ENCODE assay signal across 8 mouse cellular contexts in genomic region chr11:70002471-70002870, GRCm38 (mm10). TPM values are rescaled to one million over a fixed set of nuclear protein-coding genes. Genes with fewer than 3 reads are reported as not detected.
DNase-seq lines count a peak whose midpoint lies in the region; ATAC-seq and TF ChIP-seq lines count a peak whose summit lies in the region.

No protein-coding gene starts in this region.

- peaks cover 38% of the 10 kb centered on the region for H3K36me3 ChIP-seq in kidney, postnatal 0 days (ENCODE audit: insufficient read depth, low read length)
- H3K36me3 ChIP-seq in embryonic facial prominence, embryonic 15.5 days = peaks cover 52% of the 10 kb centered on the region
- H3K36me3 ChIP-seq in intestine, embryonic 14.5 days (ENCODE audit: control insufficient read depth, insufficient read depth, low read length) = peaks cover 52% of the 10 kb centered on the region
- H3K36me3 ChIP-seq in myocyte (ENCODE audit: control insufficient read depth, insufficient read depth) = peaks cover 35% of the 10 kb centered on the region

- no peak overlapping the region for H3K27ac ChIP-seq in kidney, postnatal 0 days
- no peak overlapping the region for H3K27ac ChIP-seq in embryonic facial prominence, embryonic 15.5 days (replicated peaks)
- H3K27ac ChIP-seq in intestine, embryonic 14.5 days (ENCODE audit: low read depth) = no peak overlapping the region

- ATAC-seq in kidney, postnatal 0 days (replicated peaks; ENCODE audit: low FRiP score, low read depth) = no peak
- no peak for ATAC-seq in embryonic facial prominence, embryonic 15.5 days (ENCODE audit: insufficient number of reproducible peaks, low FRiP score, low TSS enrichment, low read depth)
- ATAC-seq in intestine, embryonic 14.5 days (replicated peaks; ENCODE audit: low FRiP score, low TSS enrichment, low read depth) = no peak

- intact Hi-C loops in gastrocnemius, postnatal 14 days (cut with DNase I; ENCODE audit: low total_unique reads) = loop anchor here (10.0 kb wide), 1 partner anchor 68 kb away; the partner anchor contains the start of gene Ybx2

- H3K4me3 ChIP-seq in kidney, postnatal 0 days (replicated peaks; ENCODE audit: low read depth, low read length) = peak overlapping the region; percentile 70; the same call in 1 of the 2 replicates
- peak overlapping the region; percentile 83; the same call in 1 of the 2 replicates for H3K4me3 ChIP-seq in embryonic facial prominence, embryonic 15.5 days (replicated peaks)
- H3K4me3 ChIP-seq in intestine, embryonic 14.5 days (ENCODE audit: low read depth, low read length) = peak overlapping the region; percentile 82; the same call in 1 of the 2 replicates
- H3K4me3 ChIP-seq in myocyte = no peak overlapping the region

- peak overlapping the region; percentile 78 for H3K4me2 ChIP-seq in kidney, postnatal 0 days (ENCODE audit: low read length)
- peak overlapping the region; percentile 69 for H3K4me2 ChIP-seq in embryonic facial prominence, embryonic 15.5 days (replicated peaks)
- H3K4me2 ChIP-seq in intestine, embryonic 14.5 days (ENCODE audit: low read length) = peak overlapping the region; percentile 93
- peak overlapping the region; percentile 95 for H3K4me2 ChIP-seq in myocyte (ENCODE audit: low read depth)

- no peak for TF ChIP-seq CTCF in kidney, postnatal 0 days (IDR thresholded peaks at IDR 0.05; ENCODE audit: low read depth)

- DNase-seq in kidney, postnatal 0 days (ENCODE audit: low spot score) = no peak
- no peak for DNase-seq in kidney, postnatal 36 days
- no peak for DNase-seq in intestine, embryonic 14.5 days (ENCODE audit: low spot score)
- no peak for DNase-seq in kidney, postnatal 4 days
- DNase-seq in gastrocnemius, postnatal 14 days = no peak
- no peak for DNase-seq in testis, postnatal 10 days (ENCODE audit: low spot score)

- H3K9ac ChIP-seq in kidney, postnatal 0 days (ENCODE audit: low read depth, low read length) = no peak overlapping the region
- H3K9ac ChIP-seq in embryonic facial prominence, embryonic 15.5 days = no peak overlapping the region
- H3K9ac ChIP-seq in intestine, embryonic 14.5 days (ENCODE audit: low read length) = no peak overlapping the region

- H3K4me1 ChIP-seq in kidney, postnatal 0 days (replicated peaks; ENCODE audit: insufficient read depth, low read length) = peaks cover 20% of the 10 kb centered on the region; the same call in 1 of the 2 replicates
- peaks cover 50% of the 10 kb centered on the region for H3K4me1 ChIP-seq in embryonic facial prominence, embryonic 15.5 days
- H3K4me1 ChIP-seq in intestine, embryonic 14.5 days (replicated peaks; ENCODE audit: control insufficient read depth, insufficient read depth, low read length) = peaks cover 29% of the 10 kb centered on the region

- H3K79me2 ChIP-seq in myocyte (ENCODE audit: control insufficient read depth, insufficient read depth) = peaks cover 50% of the 10 kb centered on the region

- H3ac ChIP-seq in myocyte (ENCODE audit: control insufficient read depth, insufficient read length) = no peak overlapping the region

- H3K9me3 ChIP-seq in kidney, postnatal 0 days (replicated peaks; ENCODE audit: low read length) = no peaks in the 10 kb centered on the region
- H3K9me3 ChIP-seq in embryonic facial prominence, embryonic 15.5 days (replicated peaks) = no peaks in the 10 kb centered on the region
- no peaks in the 10 kb centered on the region for H3K9me3 ChIP-seq in intestine, embryonic 14.5 days (ENCODE audit: control insufficient read depth, low read length)

- no peaks in the 10 kb centered on the region for H3K27me3 ChIP-seq in kidney, postnatal 0 days (ENCODE audit: insufficient read depth, low read length)
- H3K27me3 ChIP-seq in embryonic facial prominence, embryonic 15.5 days = no peaks in the 10 kb centered on the region
- no peaks in the 10 kb centered on the region for H3K27me3 ChIP-seq in intestine, embryonic 14.5 days (replicated peaks; ENCODE audit: control insufficient read depth, insufficient read depth, low read length)
- H3K27me3 ChIP-seq in myocyte (ENCODE audit: control insufficient read depth, insufficient read depth, insufficient read length) = no peaks in the 10 kb centered on the region

- TF ChIP-seq POLR2A in myocyte (IDR thresholded peaks at IDR 0.05; ENCODE audit: insufficient read length, low read depth) = no peak

- 84% methylated on average over 2 of the region's 2 CpGs for WGBS in kidney, postnatal 0 days
- WGBS in embryonic facial prominence, embryonic 15.5 days = 81% methylated on average over 2 of the region's 2 CpGs
- WGBS in intestine, embryonic 14.5 days = 89% methylated on average over 2 of the region's 2 CpGs

TF ChIP-seq in myocyte, 11 proteins besides CTCF, POLR2A, EP300 and RAD21:
- TF ChIP-seq E2F4 (IDR thresholded peaks at IDR 0.05; ENCODE audit: insufficient read depth) (no peak), USF1 (IDR thresholded peaks at IDR 0.05; ENCODE audit: low read depth) (no peak), MAX (IDR thresholded peaks at IDR 0.05; ENCODE audit: low read depth) (no peak), SRF (IDR thresholded peaks at IDR 0.05; ENCODE audit: control insufficient read depth, insufficient read length, low read depth) (no peak), REST (IDR thresholded peaks at IDR 0.05; ENCODE audit: insufficient read depth, insufficient read length) (no peak), MYOG (IDR thresholded peaks at IDR 0.05; ENCODE audit: control insufficient read depth in 1 of 3, insufficient read depth in 1 of 3, insufficient read length in 2 of 3, low read depth in 2 of 3) (no peak), TCF3 (IDR thresholded peaks at IDR 0.05; ENCODE audit: insufficient read length, low read depth) (no peak)

RNA-seq across cellular contexts. Expression of gene Dvl2, which starts 2.1 kb away (rescaled TPM):
- polyA plus RNA-seq in kidney, postnatal 0 days (2015; fragmentation: Nextera tagmentation; extraction: Ambion mirVana) = 25.8 and 27.1 TPM in 2 replicates
- 47.3 and 52.3 TPM in 2 replicates for polyA plus RNA-seq in embryonic facial prominence, embryonic 15.5 days (2015; fragmentation: Nextera tagmentation; extraction: Ambion mirVana)
- 32.0 and 32.6 TPM in 2 replicates for polyA plus RNA-seq in intestine, embryonic 14.5 days (2014; fragmentation: Nextera tagmentation; extraction: Ambion mirVana)
- polyA plus RNA-seq in myocyte (2012; fragmentation: generic; extraction: Trizol) = 24.3 TPM
- 1 to 10 TPM; 5.1 to 7.8 TPM for total RNA-seq in gastrocnemius, postnatal 14 days (2021)

RNA-seq across cellular contexts. Expression of gene Phf23, which starts 6.9 kb away (rescaled TPM):
- polyA plus RNA-seq in kidney, postnatal 0 days (2015; fragmentation: Nextera tagmentation; extraction: Ambion mirVana) = 61.9 and 62.6 TPM in 2 replicates
- polyA plus RNA-seq in embryonic facial prominence, embryonic 15.5 days (2015; fragmentation: Nextera tagmentation; extraction: Ambion mirVana) = 77.8 and 83.0 TPM in 2 replicates
- polyA plus RNA-seq in intestine, embryonic 14.5 days (2014; fragmentation: Nextera tagmentation; extraction: Ambion mirVana) = 37.6 and 43.9 TPM in 2 replicates
- 58.6 TPM for polyA plus RNA-seq in myocyte (2012; fragmentation: generic; extraction: Trizol)
- 10 to 100 TPM; 20.4 to 20.7 TPM for total RNA-seq in gastrocnemius, postnatal 14 days (2021)

RNA-seq across cellular contexts. Expression of gene Gabarap, which starts 11.5 kb away (rescaled TPM):
- 626 TPM in 2 replicates for polyA plus RNA-seq in kidney, postnatal 0 days (2015; fragmentation: Nextera tagmentation; extraction: Ambion mirVana)
- 543 and 559 TPM in 2 replicates for polyA plus RNA-seq in embryonic facial prominence, embryonic 15.5 days (2015; fragmentation: Nextera tagmentation; extraction: Ambion mirVana)
- polyA plus RNA-seq in intestine, embryonic 14.5 days (2014; fragmentation: Nextera tagmentation; extraction: Ambion mirVana) = 481 and 495 TPM in 2 replicates
- 530 TPM for polyA plus RNA-seq in myocyte (2012; fragmentation: generic; extraction: Trizol)
- 100 to 1,000 TPM; 170 to 180 TPM for total RNA-seq in gastrocnemius, postnatal 14 days (2021)

RNA-seq across cellular contexts. Expression of gene Acadvl, which starts 12.7 kb away (rescaled TPM):
- 178 and 197 TPM in 2 replicates for polyA plus RNA-seq in kidney, postnatal 0 days (2015; fragmentation: Nextera tagmentation; extraction: Ambion mirVana)
- polyA plus RNA-seq in embryonic facial prominence, embryonic 15.5 days (2015; fragmentation: Nextera tagmentation; extraction: Ambion mirVana) = 95.6 and 97.7 TPM in 2 replicates
- 72.8 and 73.8 TPM in 2 replicates for polyA plus RNA-seq in intestine, embryonic 14.5 days (2014; fragmentation: Nextera tagmentation; extraction: Ambion mirVana)
- 130 TPM for polyA plus RNA-seq in myocyte (2012; fragmentation: generic; extraction: Trizol)
- 100 to 1,000 TPM; 266 to 408 TPM for total RNA-seq in gastrocnemius, postnatal 14 days (2021)

RNA-seq across cellular contexts. Expression of gene Dlg4, which starts 14.3 kb away (rescaled TPM):
- 4.3 and 6.5 TPM in 2 replicates for polyA plus RNA-seq in kidney, postnatal 0 days (2015; fragmentation: Nextera tagmentation; extraction: Ambion mirVana)
- 11.4 and 14.4 TPM in 2 replicates for polyA plus RNA-seq in embryonic facial prominence, embryonic 15.5 days (2015; fragmentation: Nextera tagmentation; extraction: Ambion mirVana)
- polyA plus RNA-seq in intestine, embryonic 14.5 days (2014; fragmentation: Nextera tagmentation; extraction: Ambion mirVana) = 7.7 and 8.6 TPM in 2 replicates
- 26.8 TPM for polyA plus RNA-seq in myocyte (2012; fragmentation: generic; extraction: Trizol)
- total RNA-seq in gastrocnemius, postnatal 14 days (2021) = 1 to 10 TPM; 8.7 to 9.2 TPM
